Mouse (Mus musculus) layer of hippocampus, adult 9-11 months (tissue): ENCODE measurements around the gene Fam228b.
A peak's percentile ranks its signal among the peaks of the same experiment; 100 is the strongest.
"Not testable (repeated sequence)": the region's sequence is repeated elsewhere in the genome, so short reads cannot be mapped to it uniquely, and the experiment has no call there.

Experiments
- DNase-seq: peaks from one replicate; pipeline ENCODE4 v3.0.0; 2022

Fam228b gene

DNA sequence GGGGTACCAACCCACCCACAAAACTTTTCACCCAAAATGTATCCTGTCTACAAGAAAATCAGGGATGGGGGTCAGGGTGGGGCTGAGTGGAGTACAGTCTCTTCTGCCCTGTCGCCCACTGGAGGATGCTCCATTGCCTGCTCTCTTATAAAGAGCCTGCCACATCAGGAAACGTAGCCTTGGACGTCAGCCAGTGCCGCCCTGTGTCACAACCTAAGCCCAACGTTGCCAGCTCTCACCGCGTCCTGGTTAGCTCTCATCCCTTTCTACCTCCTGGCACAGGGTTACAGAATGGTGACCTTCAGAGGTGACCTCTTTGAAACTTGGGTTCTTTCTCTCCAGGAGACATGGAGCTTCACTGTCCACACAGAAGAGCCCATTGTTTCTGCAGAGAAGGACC is 28.2 kb downstream of the Fam228b start:
- no peak for DNase-seq

DNA sequence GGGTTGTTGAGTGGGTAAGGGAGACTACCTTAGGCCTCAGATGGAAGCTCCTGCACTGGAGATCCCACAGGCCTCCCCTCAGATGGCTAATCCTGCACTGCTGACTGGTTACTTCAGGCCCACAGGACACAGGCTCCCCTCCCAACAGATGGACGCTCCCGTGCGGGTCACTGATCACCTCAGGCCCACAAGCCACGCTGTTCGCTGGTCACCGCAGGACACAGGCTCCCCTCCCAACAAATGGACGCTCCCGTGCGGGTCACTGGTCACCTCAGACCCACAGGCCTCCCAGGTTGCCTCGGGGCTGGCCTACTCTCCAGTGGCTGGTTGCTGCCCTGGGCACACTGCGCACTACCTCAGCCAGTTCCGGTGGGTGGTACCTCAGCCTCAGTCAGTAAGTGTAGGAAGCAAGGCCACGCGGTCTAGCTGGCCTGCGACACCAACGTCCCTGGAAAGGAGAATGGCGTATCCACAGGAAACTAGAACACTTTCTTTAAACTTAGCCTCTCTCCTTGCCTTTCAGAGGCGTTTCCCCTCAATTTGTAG is 31.0 kb downstream of the Fam228b start, which contains the start of gene Fam228a:
Gene Fam228a (minus strand): TSS at position 400 of the 546 bp plus-strand sequence.
- no peak for DNase-seq

DNA sequence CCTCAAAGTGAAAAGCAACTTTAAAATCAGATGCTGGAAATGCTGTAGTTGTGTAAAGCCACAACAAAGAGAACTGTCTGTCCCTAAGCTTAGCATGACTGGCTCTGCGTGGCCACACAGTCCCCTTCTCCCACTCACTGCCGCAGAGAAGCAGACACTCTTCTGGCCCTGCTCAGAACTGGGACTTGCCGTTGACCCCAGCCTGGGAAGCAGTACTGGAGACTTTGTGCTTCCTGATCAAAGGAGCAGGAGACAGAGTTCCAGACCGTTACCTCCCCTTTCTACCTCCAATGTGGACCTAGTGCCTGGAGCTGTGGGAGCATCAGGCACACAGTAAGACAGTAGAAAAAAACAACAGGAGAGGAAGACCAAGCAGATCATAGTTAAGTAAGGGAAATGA is 36.7 kb downstream of the Fam228b start:
- no peak for DNase-seq

DNA sequence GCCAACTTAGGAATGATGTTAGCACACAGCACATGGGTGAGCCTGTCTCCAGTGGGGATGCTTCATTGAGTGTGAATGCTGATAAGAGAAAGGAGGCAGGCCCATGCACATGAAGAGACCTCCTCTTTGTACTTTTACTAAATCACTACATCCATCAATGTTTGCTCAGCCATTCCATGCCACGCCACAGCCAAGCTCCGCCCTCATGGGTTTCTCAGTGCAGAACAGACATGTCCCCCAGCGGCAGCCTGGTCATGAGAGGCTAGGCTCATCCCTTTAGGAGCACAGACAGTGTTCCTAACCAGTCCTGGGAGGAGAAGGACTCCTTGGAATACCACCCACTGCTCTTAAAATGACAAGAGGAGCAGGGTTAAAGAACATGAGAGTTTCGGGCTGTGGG is 37.4 kb downstream of the Fam228b start:
- no peak for DNase-seq

DNA sequence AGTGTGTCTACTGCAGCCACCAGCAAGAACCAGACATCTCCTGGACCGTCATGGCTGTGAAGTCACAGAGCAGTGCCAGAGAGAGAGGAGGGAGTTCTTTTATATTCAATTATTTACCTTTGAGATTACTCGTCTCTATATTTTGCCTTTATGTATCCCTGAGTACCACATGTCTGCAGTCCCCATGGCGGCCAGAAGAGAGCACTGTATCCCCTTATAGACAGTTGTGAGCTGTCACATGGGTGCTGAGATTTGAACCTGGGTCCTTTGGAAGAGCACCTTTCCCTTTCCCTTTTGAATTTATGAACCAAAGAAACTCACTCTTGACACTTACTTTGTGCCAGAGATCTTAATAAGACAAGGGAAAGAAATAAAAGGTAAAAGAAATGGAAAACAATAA is 39.9 kb downstream of the Fam228b start:
- no peak for DNase-seq

DNA sequence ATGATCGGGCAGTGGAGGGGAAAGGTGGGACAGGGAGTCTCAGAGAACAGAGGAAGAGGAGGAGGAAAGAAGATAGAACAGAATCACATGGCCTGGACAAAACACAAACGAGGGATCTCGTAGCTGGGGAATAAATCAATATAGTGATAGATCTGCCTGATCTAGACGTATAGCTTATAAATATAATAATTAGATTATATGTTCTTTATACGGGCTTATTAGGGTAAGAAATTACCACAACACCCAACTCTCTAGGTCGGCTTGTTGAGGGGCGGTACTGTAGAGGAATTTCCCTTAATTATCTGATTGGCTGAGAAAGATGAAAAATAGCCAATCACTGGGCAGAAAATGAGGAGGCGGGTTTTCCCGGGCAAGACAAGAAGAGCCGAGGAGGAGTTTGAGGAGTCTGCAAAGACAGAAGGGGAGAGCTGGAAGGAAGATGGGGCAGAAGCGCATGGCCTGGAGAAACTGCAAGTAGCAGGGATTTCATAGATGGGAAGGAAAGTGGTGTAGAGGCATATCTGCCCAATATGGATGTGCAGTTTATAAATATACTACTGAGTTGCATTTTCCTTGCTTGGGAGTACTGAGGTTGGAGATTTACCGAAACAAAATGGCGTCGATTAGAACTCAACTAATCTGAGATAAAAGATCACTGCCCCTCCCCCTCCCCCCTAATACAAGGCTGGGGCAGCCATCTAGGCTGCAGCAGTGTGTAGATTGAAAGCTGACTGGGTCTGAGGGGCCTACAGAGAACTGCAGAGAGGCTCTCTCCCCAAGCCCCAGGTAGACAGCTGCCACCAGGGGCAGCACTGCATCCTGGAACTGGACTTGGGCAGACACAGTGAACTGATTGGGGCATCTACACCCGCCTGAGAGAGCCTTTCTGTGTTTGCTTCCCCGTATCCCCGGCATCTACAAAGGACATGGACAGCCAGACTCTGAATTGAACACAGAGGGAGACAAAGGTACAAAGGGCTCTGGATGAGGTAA is 49.0 kb downstream of the Fam228b start:
- no peak for DNase-seq

DNA sequence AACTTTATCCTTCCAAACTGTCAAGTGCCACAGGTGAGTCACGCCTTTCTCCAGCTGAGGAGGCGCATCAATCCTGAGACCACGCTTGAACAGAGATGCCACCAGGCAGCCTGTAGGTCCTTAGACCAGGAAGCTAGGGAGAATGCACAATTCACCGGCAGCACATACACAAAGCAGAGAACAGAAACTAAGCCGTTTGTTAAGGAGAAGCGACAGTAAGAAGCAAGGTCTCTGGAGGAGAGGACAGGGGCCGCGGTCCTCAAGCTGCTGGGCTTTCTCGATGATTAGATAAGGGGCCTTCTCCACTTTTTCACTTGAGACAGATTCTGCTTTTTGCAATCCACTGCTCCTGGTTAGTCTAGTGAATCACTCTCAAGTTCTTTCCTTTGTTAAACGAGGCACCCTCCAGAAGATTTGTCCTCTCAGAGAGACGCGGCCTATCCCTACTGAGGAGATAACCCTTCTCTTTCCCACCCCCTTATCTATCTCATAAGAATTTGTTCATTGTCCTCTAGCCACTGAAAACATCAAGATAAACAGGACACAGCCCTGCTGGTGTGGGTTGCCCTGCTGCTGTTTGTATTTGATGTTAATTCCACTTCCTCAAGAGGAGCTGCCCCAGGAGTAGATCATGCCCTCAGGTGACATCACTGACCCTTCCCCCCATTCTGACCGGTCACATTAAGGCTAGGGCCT is 49.9 kb downstream of the Fam228b start:
- DNase-seq, result no peak

DNA sequence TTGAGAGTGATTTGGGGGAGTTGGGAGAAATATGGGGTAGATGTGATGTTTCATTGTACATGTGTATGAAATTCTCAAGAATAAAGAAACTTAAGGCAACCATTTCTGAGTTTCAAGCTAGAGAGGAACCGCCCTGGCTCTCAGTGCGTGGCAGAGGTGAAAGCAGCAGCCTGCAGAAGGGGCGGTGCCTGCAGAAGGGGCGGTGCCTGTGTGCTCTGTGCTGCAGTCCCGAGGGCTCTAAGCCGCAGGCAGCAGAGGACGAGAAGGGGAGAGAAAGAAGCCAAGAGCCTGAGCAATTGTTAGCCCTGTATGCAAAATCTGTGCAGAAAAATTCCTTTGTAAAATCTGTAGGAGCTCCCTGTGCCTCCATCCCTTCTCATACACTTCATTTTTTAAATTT is 51.6 kb downstream of the Fam228b start:
- DNase-seq, result no peak

DNA sequence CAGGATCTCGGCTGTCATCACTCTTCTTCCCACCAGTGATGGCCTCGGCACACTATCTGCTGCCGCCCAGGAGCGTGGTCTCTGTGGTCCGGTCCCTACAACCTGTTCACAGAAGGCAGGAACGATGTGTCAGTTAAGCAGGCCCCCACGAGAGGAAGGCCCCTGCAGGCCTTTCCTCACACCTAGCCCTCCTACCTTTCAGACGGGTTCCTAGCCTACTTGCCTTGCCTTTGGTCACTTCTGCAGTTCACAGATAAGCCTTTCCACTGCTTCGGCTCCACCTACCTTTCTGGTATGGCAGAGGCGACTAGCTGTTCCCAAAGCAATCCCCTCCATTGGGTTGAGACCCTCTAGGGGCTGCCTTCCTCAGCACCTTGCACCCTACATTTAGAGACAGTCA is 53.5 kb downstream of the Fam228b start:
- no peak for DNase-seq

DNA sequence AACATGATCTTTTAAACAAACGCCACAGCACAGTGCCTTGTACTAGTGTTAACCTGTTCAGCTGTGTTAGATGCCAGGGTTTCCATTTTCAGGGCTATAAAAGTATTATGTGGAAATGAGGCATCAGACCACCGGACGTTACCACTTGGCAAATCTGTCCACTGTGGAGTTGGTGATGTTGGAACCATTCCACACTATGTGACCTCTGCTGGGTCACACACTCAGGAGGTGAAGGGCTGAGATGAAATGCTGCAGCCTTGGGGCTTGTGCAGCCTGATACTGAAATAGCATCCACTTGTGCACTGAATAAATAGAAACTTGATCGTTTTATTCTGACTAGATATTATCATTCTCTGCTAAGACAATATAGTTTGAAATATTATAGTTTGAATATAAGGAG is 55.7 kb downstream of the Fam228b start:
- no peak for DNase-seq

DNA sequence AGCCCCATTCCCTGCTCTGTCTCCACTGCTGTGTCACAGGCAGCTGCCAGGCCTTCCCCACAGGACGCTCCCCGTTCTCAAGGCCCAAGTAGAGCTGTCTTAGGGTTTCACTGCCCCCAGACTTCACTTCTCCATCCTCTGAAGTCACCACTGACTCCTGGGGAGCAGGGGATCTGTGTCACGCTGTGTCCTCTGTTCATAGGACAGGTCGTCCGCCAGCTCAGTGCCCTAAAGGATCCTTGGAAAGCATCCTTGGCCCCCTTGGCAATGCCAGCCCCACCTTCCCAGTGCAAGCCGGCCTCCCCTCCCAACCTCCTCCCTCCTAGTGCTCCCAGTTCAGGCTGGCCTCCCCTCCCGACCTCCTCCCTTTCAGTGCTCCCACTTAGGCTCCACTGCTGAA is 59.1 kb downstream of the Fam228b start:
- no peak for DNase-seq

DNA sequence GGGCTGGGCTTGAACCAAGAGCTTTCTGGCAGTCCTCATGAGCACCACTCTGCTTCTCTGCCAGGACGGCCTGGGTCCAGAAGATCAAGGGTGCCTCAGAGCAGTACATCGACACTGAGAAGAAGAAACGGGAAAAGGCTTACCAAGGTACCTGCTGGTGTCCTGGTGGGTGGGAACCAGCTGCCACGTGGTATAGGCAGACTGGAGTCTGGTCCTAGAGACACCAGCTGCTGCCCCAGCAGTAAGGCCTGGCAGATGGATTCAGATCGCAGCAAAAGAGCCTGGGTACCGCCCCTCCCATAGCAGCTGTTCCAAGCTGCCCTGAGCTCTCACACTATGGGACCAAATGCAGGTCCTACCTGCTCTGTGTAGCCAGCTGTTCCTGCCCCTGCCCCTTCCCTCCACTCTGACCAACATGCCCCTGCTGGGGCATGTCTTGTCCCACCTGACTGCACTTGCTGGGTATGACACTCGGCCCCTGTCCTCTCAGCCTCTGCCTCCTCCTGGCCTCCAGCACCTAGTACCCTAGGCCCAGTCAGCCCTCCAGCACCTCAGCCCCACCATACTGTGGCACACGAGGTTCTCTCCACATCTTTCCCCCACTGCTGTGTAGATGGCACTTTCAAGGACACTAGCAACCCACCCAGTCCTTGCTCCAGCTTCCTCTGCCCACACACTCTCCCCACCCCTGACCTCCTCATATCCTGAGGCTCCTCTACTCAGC is 60.0 kb downstream of the Fam228b start:
- no peak for DNase-seq

DNA sequence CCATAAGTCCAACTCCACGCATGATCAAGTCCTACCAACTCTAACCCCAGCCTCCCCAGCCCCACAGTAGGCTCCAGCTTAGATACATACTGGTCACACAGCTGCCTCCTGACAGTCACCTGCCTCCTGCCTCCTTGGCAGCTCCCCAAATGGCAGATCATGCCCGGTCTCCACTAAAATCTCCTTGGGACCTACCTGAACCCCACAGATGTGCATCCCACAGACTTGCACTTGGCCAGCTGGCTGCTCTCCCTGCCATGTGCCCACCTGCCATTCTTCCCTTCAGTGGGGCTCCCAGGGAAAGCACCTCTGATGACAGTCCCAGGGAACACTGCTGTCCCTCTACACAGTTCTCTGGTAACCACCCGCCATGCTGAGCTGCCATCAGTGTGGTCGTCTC is 60.8 kb downstream of the Fam228b start:
- DNase-seq, result no peak

DNA sequence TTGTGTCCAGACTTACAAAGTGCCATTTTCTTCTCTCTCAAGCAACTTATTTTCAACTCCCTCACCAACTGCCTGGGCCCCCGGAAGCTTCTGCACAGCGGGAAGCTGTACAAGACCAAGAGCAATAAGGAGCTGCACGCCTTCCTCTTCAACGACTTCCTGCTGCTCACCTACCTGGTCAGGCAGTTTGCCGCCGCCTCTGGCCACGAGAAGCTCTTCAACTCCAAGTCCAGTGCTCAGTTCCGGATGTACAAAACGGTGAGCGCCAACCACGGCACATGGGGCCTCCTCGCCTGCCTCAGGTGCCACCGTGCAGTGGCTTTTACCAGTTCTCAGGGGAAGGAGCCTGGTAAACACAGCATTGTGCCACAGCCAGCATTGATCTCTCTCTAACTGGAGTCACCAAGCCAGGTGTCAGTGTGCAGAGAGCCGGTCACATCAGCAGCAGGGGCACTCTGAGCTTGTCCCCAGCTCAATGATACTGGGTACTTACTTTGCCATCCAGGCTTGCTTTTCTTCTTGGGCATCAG is 61.5 kb downstream of the Fam228b start:
- no peak for DNase-seq

DNA sequence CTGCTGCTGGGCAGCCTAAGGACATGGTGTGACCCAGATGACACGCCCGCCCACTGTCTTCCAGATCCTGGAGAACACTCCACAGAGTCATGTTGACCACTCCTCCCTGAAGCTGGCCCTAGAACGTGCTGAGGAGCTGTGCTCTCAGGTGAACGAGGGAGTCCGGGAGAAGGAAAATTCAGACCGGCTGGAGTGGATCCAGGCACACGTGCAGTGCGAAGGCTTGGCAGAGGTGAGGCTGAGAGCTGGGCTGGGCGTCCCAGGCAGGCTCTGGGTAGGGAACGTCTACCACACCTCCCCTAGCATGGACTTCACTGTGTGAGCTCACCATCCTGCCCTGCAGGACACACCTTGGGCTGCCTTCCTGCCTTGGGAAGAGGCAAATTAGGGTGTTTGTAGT is 62.2 kb downstream of the Fam228b start:
- no peak for DNase-seq

DNA sequence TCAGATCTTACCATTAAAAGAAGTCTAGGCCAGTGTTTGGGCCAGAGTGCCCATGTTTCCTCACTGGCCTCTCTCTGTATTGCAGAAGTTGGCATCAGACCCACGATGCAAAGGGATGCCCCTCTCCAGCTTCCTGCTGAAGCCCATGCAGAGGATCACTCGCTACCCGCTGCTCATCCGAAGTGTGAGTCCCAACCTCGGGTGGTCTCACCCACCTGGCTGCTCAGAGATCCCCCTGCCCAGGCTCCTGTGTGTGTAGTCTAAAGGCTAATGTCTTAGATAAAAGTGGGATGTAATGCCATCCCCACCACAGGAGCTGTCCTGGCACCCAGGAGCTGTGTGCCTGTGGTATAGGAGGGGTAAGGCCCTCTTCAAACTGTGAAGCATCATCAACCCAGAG is 62.9 kb downstream of the Fam228b start:
- DNase-seq, result no peak

DNA sequence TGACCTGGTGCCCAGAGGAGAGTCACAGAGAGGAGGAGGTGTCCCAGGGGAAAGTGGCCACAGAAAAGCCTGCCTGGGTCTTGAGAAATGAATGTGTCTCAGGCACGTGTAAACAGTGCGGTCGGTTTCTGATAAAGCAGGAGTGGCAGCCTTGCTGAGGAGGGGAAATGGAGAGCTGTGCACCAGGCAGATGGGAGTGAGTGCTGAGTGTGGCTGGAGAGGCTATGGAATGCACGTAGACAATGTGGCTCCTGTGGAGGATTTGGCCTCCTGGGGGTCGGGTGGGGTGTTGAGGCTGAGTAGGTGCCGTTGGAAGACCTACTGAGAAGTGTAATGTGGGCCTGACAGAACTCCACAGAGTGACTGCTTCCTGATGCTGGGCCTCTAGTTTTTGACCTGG is 63.4 kb downstream of the Fam228b start:
- not testable (repeated sequence) for DNase-seq

DNA sequence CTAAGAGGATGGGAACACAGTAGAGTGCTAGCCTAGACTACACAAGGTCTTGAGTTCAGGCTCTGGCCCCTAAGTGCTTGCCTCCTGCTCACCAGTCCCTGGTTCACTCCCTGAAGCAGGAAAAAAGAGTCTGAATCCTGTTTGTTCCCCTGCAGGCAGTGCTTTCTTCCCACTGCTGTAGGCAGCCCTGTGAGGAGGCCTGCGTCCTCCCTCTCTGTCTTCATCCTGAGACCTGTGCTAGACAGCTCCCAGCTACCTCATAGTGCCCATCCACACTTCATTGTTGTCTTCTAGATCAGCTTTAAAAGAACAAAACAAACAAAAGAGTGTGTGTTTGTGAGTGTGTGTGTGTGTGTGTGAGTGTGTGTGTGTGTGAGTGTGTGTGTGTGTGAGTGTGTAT is 74.5 kb downstream of the Fam228b start:
- no peak for DNase-seq

DNA sequence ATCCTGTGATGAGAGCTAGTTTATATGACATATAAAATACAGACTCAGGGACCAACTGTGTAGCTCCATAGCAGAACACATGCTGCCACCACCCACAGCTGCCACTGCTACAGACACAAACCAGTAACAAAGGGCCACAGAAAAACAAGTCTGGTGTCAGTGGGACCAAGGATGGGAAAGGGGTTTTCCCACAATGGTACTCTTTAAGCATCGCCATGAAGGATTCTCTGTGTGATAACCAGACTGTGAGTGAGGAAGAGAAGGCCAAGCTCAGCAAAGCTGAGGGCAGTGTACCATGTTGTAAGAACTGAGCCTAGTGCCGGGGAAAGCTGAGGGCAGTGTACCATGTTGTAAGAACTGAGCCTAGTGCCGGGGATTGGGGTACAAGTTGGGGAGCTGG is 77.9 kb downstream of the Fam228b start:
- peak; percentile 69 for DNase-seq
